Mouse (Mus musculus): ENCODE measurements around the gene Zfp541. TPM values are rescaled to one million over a fixed set of nuclear protein-coding genes. Genes with fewer than 3 reads are reported as not detected.

Zfp541 gene
- total and polyA plus RNA-seq, 2 experiments: 0.02 TPM; not detected in 1

GRCm38 (mm10) chr7:16046481-16047337 is 14.9 kb upstream of the Zfp541 start:
- TF ChIP-seq CTCF (IDR thresholded peaks at IDR 0.05; ENCODE audit: low read depth, low read length): no peak
- TF ChIP-seq POLR2A (IDR thresholded peaks at IDR 0.05; ENCODE audit: extremely low read depth, insufficient read depth, low read length): 0 out of 2 replicates have a peak, but pooled peaks have one; percentile 24
- Histone ChIP-seq H3K9ac (ENCODE audit: low read depth, low read length) (peak overlapping the region; percentile 90), H3K4me3 (ENCODE audit: insufficient read depth, low read depth, low read length) (peak overlapping the region; percentile 79), H3K4me1 (ENCODE audit: control insufficient read depth, insufficient read depth, low read length) (peaks cover 21% of the 10 kb centered on the region), H3K36me3 (ENCODE audit: control insufficient read depth, insufficient read depth, low read length) (no peaks in the 10 kb centered on the region), H3K27me3 (ENCODE audit: control insufficient read depth, insufficient read depth, low read length) (no peaks in the 10 kb centered on the region), H3K27ac (replicated peaks; ENCODE audit: insufficient read depth, low read depth, low read length) (peak overlapping the region; percentile 95), H3K79me2 (ENCODE audit: control insufficient read depth, insufficient read depth, low read length) (peaks cover 47% of the 10 kb centered on the region)
- DNase-seq (ENCODE audit: extremely low read depth, low read depth, low spot score): peak; percentile 80
- under 1% methylated on average over 44 of the region's 46 CpGs for WGBS

- no peaks in the 10 kb centered on the region for H3K36me3 ChIP-seq (ENCODE audit: control insufficient read depth, insufficient read depth, low read length)
- peak within 1 kb of the TSS; percentile 90 for H3K9ac ChIP-seq (ENCODE audit: low read depth, low read length)
- H3K27ac ChIP-seq (replicated peaks; ENCODE audit: insufficient read depth, low read depth, low read length): peak within 1 kb of the TSS; percentile 95
- DNase-seq (ENCODE audit: extremely low read depth, low read depth, low spot score): peak; percentile 58
- peaks cover 22% of the 10 kb centered on the region for H3K4me1 ChIP-seq (ENCODE audit: control insufficient read depth, insufficient read depth, low read length)
- peaks cover 40% of the 10 kb centered on the region for H3K79me2 ChIP-seq (ENCODE audit: control insufficient read depth, insufficient read depth, low read length)
- WGBS: under 1% methylated on average over 62 of the region's 69 CpGs
- peak within 1 kb of the TSS; percentile 86 for H3K4me3 ChIP-seq (ENCODE audit: insufficient read depth, low read depth, low read length)
- H3K27me3 ChIP-seq (ENCODE audit: control insufficient read depth, insufficient read depth, low read length): no peaks in the 10 kb centered on the region
- TF ChIP-seq POLR2A (IDR thresholded peaks at IDR 0.05; ENCODE audit: extremely low read depth, insufficient read depth, low read length) (no peak), CTCF (IDR thresholded peaks at IDR 0.05; ENCODE audit: low read depth, low read length) (no peak)
Measured at GRCm38 (mm10) chr7:16047338-16048146, 14.1 kb upstream of the Zfp541 start, which contains the start of gene Bicra. Bicra (minus strand) TSS chr7:16047921.

GRCm38 (mm10) chr7:16048164-16048564 is 13.4 kb upstream of the Zfp541 start:
- Histone ChIP-seq H3K27ac (replicated peaks; ENCODE audit: insufficient read depth, low read depth, low read length) (peak overlapping the region; percentile 36), H3K4me3 (ENCODE audit: insufficient read depth, low read depth, low read length) (peak overlapping the region; percentile 86), H3K36me3 (ENCODE audit: control insufficient read depth, insufficient read depth, low read length) (no peaks in the 10 kb centered on the region), H3K4me1 (ENCODE audit: control insufficient read depth, insufficient read depth, low read length) (peaks cover 22% of the 10 kb centered on the region), H3K79me2 (ENCODE audit: control insufficient read depth, insufficient read depth, low read length) (peaks cover 34% of the 10 kb centered on the region), H3K27me3 (ENCODE audit: control insufficient read depth, insufficient read depth, low read length) (no peaks in the 10 kb centered on the region), H3K9ac (ENCODE audit: low read depth, low read length) (peak overlapping the region; percentile 88)
- WGBS: under 1% methylated on average over 19 of the region's 20 CpGs
- peak; percentile 92 for DNase-seq (ENCODE audit: extremely low read depth, low read depth, low spot score)
- TF ChIP-seq CTCF (IDR thresholded peaks at IDR 0.05; ENCODE audit: low read depth, low read length): no peak
- TF ChIP-seq POLR2A (IDR thresholded peaks at IDR 0.05; ENCODE audit: extremely low read depth, insufficient read depth, low read length): peak; percentile 74

GRCm38 (mm10) chr7:16048675-16049575 is 12.7 kb upstream of the Zfp541 start:
- Histone ChIP-seq H3K79me2 (ENCODE audit: control insufficient read depth, insufficient read depth, low read length) (peaks cover 31% of the 10 kb centered on the region), H3K4me1 (ENCODE audit: control insufficient read depth, insufficient read depth, low read length) (peaks cover 21% of the 10 kb centered on the region), H3K27me3 (ENCODE audit: control insufficient read depth, insufficient read depth, low read length) (no peaks in the 10 kb centered on the region), H3K9ac (ENCODE audit: low read depth, low read length) (peak overlapping the region; percentile 88), H3K36me3 (ENCODE audit: control insufficient read depth, insufficient read depth, low read length) (no peaks in the 10 kb centered on the region), H3K4me3 (ENCODE audit: insufficient read depth, low read depth, low read length) (peak overlapping the region; percentile 86), H3K27ac (replicated peaks; ENCODE audit: insufficient read depth, low read depth, low read length) (peak overlapping the region; percentile 36)
- peak; percentile 41 for DNase-seq (ENCODE audit: extremely low read depth, low read depth, low spot score)
- 6% methylated on average over 36 of the region's 36 CpGs for WGBS
- TF ChIP-seq CTCF (IDR thresholded peaks at IDR 0.05; ENCODE audit: low read depth, low read length): no peak
- TF ChIP-seq POLR2A (IDR thresholded peaks at IDR 0.05; ENCODE audit: extremely low read depth, insufficient read depth, low read length): no peak

GRCm38 (mm10) chr7:16049576-16049915 is 12.1 kb upstream of the Zfp541 start:
- Histone ChIP-seq H3K79me2 (ENCODE audit: control insufficient read depth, insufficient read depth, low read length) (peaks cover 25% of the 10 kb centered on the region), H3K27me3 (ENCODE audit: control insufficient read depth, insufficient read depth, low read length) (no peaks in the 10 kb centered on the region), H3K36me3 (ENCODE audit: control insufficient read depth, insufficient read depth, low read length) (no peaks in the 10 kb centered on the region), H3K4me1 (ENCODE audit: control insufficient read depth, insufficient read depth, low read length) (peaks cover 21% of the 10 kb centered on the region), H3K27ac (replicated peaks; ENCODE audit: insufficient read depth, low read depth, low read length) (peak overlapping the region; percentile 10; the same call in 1 of the 2 replicates), H3K4me3 (ENCODE audit: insufficient read depth, low read depth, low read length) (peak overlapping the region; percentile 14; the same call in 1 of the 2 replicates), H3K9ac (ENCODE audit: low read depth, low read length) (no peak overlapping the region)
- 58% methylated on average over 7 of the region's 7 CpGs for WGBS
- DNase-seq (ENCODE audit: extremely low read depth, low read depth, low spot score): no peak
- TF ChIP-seq POLR2A (IDR thresholded peaks at IDR 0.05; ENCODE audit: extremely low read depth, insufficient read depth, low read length) (no peak), CTCF (IDR thresholded peaks at IDR 0.05; ENCODE audit: low read depth, low read length) (no peak)
